Mouse (Mus musculus) induced T-regulatory cell, adult 2 months (primary cell): ENCODE results near the gene Ulk4.
A peak's percentile ranks its signal among the peaks of the same experiment; 100 is the strongest.
"Not testable (repeated sequence)": the region's sequence is repeated elsewhere in the genome, so short reads cannot be mapped to it uniquely, and the experiment has no call there.

Experiments used
- DNase-seq: peaks from one replicate; pipeline ENCODE4 v3.0.0-alpha.2; 2012; ENCODE audit warnings: low read depth

Ulk4 gene

DNA sequence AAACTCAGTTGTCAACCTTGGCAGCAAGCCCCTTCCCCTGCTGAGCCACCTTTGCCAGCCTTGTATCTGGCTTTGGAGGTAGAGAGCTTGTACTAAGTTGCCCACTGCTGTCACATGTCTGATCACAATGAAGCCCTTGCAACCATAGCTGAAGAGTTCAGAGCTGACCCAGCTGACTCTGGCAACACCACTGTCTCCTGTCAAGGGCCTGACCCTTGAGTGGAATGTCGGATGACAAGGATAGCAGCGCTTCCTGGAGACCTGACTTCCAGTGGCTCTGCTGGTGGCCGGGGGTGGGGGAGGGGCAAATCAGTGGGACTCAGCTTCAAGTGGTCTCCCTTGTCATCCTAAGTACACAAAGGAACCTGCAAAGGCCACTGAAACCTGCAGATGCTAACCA lies 214.3 kb downstream of the Ulk4 start:
- no peak for DNase-seq

GRCm38 (mm10) chr9:121061820-121062623 lies 215.0 kb downstream of the Ulk4 start:
- no peak for DNase-seq

DNA sequence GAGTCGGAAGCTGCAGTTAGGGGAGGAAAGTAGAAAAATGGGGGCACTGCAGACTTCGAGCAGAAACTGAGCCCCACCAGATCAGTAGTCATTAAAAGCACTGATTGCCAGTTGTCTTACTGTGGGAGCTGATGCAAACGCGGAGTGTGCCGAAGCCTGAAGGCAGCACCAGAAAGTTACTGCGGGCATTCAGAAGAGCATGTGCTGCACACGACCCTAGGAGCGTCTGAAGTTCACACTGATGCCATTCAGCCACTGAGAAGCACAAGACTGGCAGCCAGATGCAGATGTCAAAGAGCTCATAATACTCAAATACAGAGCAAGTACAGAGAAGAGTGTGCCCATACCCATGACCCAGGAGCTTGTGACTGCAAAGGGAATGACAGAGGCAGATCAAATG lies 216.7 kb downstream of the Ulk4 start:
- DNase-seq: no peak

GRCm38 (mm10) chr9:121059286-121059685 lies 217.7 kb downstream of the Ulk4 start:
- peak; percentile 15 for DNase-seq

GRCm38 (mm10) chr9:121058538-121058937 lies 218.5 kb downstream of the Ulk4 start:
- DNase-seq: no peak

DNA sequence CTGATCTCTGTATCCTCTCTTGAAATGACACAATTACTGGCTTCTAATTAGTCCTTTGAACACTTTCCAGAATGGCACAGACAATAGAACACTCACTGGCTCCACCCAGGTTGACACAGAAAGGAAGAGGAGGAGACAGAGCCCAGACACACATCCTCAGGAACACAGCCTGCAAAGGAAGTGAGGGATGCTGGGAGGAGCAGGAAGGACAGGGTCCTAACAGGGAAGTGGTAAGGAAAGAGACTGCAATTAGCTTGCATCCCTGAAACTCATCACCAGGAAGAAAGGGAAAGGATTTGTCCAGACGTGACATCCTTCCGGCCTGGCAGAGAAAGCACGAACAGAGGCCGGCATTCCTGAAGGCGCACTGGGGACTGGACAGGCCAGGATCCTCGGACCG lies 218.9 kb downstream of the Ulk4 start:
- DNase-seq: no peak

DNA sequence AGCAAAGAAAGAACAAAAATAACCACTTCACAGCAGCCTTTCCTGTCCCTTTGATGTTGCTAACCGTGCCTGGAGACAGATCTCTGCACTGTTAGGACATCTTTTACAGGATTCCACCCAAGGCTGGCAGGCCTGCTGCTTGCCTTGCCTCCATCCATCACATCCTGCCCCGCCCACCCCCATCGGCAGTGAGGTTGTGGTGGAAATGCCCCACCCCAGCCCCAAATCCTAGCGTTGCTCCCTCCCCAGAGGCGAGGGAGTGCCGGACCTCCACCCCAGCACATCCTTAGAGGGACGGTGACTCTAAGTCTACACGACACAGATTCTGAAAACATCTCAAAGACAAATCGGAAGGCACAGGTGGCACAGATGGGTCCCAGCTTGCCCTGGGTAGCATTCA lies 219.6 kb downstream of the Ulk4 start:
- DNase-seq: no peak

DNA sequence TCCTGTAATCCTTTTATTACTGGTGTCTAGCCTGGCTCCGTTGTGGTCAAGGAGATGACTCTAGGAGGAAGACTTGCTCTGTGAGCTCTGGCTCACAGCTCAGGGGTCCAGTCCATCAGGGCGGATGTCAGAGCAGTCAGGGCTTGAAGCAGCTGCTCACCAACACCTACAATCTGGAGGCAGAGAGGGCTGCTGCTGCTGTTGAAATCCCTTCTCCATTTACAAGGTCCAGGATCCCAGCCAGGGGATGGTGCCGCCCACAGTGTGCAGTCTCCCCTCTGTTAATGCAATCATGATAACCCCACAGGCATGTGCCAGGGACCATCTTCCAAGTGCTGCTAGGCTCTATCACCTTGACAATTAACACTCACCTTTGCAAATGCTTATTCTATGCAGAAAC lies 220.5 kb downstream of the Ulk4 start:
- DNase-seq: no peak

DNA sequence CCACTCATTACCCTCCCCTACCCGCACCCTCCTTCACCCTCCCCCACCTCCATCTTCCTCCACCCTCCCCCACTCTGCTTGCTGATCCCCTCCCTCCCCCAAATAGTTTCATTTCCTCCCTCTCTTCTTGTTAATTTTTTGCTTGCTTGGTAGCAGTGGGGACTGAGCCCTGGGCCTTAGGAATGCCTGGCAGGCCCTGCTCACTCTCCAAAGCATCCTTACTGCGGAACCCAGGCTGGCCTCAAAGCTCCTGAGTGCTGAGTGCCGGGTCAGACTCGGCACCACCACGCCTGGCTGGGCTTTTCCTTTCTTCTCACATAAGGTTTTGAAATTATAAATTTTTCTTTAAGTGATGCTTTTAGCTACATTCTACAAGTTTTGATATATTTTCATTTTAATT lies 221.0 kb downstream of the Ulk4 start:
- DNase-seq: no peak

DNA sequence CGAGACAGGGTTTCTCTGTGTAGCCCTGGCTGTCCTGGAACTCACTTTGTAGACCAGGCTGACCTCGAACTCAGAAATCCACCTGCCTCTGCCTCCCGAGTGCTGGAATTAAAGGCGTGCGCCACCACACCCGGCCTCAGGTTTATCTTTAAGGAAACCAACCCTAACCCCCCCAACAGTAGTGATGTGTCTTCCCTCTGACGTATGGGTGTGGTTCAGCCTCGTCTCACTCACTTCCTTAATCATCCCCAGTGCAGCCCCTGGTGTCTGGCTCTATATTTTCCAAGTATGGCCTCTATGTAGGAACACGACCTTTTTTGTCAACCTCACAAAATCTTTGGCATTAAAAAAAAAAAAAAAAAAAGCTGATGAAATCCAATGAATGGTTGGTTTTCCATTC lies 231.3 kb downstream of the Ulk4 start:
- not testable (repeated sequence) for DNase-seq

- no peak for DNase-seq
Measured at GRCm38 (mm10) chr9:121044471-121045206, 232.4 kb downstream of the Ulk4 start.

- DNase-seq: no peak
Measured at GRCm38 (mm10) chr9:121043021-121043420, 234.0 kb downstream of the Ulk4 start.

GRCm38 (mm10) chr9:121038396-121038795 lies 238.6 kb downstream of the Ulk4 start:
- no peak for DNase-seq

DNA sequence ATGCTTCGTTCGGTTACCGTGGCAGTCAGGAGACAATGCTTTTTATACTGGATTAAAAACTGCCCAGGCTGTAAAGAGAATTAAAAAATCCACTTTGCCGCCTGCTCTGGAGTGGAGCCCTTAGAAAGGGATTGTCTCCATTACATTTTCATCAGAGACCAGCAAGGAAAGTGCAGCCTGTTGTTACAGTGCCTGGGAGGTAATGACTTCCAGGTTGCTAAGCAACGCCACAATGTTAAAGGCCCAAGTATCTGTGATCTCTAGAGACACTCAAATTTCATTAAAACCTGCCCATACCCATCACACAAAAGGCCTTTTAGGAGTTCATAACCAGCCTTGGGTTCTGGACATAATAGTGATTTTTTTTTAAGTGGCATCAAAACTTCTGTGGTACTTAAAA lies 239.0 kb downstream of the Ulk4 start:
- no peak for DNase-seq

- no peak for DNase-seq
Measured at GRCm38 (mm10) chr9:121035296-121035695, 241.7 kb downstream of the Ulk4 start.

- DNase-seq: no peak
Measured at GRCm38 (mm10) chr9:121033596-121033995, 243.4 kb downstream of the Ulk4 start.

- no peak for DNase-seq
Measured at GRCm38 (mm10) chr9:121032322-121032964, 244.6 kb downstream of the Ulk4 start.

DNA sequence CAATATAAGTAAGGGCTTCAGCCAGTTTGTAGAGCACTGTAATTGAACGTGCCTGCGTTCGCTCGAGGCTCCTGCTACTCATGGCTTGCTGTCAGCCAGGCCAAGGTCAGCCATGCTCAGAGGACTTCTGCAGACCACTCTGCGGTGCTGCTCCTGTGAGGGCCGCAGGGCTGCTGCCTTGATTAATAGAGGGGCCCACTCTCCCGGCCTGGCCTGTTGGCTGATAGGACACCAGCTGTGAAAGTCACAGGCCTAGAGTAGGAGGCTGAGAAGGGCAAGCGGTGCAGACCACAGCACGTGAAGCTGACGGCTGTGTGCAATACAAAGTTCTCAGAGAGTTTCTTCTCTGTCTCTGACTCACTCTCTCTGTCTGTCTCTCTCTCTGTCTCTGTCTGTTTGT lies 246.0 kb downstream of the Ulk4 start:
- no peak for DNase-seq

- no peak for DNase-seq
Measured at GRCm38 (mm10) chr9:121029786-121030185, 247.2 kb downstream of the Ulk4 start.

DNA sequence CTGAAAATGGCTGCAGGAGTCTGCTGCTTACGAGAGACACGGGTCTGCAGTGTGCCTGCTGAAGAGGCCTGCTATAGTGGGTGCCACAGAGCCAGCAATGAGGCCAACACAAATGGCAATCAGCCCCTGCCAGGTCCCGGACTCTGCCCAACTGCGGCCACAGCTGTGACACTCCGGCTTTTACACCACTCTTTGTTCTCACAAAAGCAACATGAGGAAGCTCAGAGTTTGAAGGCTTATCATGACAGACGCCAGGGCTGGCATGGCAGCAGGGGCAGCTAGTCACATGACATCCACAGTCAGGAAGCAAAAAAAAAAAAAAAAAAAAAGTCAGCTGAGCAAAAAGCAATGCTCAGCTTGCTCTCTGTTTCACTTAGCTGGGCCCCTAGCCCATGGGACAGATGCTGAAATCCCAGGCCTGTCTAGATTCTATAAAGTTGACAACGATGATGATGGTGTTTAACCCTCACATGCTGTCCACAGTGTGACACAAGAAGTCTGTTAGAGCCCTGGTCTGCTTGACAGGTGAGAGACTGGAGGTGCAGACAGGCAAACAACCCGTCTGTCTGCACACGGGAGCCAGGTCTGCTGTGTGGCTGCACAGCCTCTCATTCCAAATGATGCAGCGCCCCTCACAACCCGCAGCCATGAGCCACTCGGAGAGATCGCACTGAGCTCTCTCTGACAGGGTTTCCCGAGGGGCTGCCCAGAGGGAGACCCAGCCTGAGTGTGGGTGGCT lies 253.3 kb downstream of the Ulk4 start:
- DNase-seq: no peak

- DNase-seq: no peak
Measured at GRCm38 (mm10) chr9:121020360-121020759, 256.6 kb downstream of the Ulk4 start.

DNA sequence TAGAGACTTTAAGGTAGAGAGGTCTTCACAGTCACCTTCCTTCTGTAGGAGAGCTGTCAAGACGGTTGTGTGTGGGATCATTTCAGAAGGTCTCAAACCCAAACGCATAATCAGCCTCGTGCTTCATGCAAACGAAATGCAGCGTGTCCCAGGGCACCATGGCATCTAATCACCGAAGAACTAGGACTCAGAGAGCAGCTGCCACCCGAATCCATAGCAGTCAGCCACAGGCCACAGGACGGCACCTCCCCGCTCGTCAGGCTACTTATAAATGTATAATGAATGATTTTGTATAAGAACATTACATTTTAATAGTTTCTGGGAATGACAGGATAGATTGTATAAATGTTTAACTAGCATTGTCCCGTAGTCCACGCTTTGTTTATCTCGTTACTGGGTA lies 257.1 kb downstream of the Ulk4 start:
- no peak for DNase-seq
